Mouse (Mus musculus) c-Kit-positive CD71-positive TER-119-negative erythroid progenitor cells, embryonic 14.5 days (primary cell): ENCODE data around the gene Dixdc1.

Source experiments
- DNase-seq: peaks from one replicate; pipeline ENCODE4 v3.0.0-alpha.2; 2013; ENCODE audit warnings: low read depth

Gene Dixdc1

DNA sequence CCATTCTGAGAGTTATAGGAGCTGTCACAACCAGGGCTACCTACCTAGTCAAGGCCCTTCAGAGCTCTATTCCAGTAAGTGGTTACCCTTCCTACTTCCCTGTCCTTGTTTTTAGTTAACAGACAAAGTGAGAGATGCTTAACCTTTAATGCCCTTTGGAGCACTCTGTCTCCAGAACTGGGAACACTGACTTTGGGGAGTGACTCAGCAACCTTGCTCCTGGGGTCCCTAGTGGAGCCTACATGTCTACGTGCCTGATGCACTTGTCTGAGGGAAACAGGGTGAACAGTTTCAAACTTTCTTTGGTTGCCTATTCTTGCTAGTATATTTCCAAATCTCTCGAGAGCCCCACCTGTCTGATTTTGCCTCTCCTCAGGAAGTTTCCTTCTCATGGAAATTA is 3.4 kb upstream of the Dixdc1 start:
- DNase-seq, result no peak

DNA sequence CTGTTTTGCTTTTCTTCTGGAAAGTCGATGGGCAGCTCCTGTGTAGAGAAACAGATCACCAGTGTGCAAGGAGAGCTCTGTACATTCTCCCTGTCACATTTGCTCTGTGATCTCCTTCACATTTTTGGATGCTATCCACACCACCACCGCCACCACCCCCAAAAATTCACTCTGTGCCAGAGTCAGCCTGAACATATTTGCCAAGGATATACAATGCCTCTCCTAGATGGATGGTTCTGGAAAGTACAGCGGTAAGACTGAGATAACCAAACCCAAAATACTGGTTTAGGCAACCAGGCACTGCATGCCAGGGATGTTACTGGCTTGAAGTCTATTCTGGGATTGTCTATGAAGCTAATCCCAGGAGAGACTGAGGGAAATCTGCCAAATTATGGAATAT is 2.9 kb upstream of the Dixdc1 start:
- no peak for DNase-seq

DNA sequence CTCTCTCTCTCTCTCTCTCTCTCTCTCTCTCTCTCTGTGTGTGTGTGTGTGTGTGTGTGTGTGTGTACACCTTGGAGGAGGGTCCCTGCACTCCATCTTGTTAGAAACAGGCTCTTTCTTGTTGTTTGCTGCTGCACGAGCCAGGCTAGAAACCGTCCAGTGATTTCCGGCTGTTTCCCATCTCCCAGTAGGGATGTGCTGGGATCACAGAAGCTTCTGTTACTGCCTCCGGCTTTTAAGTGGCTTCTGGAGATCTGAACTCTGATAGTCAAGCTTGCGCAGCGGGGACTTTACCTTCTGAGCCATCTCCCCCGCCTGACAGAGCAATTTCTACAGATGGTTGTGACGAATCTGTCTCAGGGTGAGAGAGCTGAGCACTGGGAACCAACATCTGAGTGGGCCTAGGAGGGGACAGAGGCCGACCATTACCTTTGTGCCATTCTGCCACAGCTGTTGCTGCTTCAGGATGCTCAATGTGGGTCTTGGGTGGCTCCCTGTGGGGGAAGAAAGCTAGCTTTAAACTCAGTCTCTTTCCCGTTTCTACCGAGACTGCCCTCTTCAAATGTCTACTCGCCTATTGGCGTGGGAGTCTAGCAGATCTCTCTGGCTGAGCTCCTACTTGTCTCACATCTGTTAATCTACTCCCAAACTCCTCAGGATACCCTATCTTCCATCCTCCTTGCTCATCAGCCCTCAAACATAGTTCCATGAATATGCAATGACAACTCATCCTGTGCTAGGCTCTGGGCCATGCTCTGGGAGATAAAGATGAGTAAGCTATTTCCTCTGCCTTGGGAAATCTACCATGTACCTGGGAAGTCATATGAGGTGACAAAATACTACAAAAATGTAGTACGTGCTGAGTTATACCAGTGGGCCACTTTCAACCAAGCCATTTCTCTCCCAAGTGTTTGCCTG is 1.8 kb upstream of the Dixdc1 start:
- no peak for DNase-seq

DNA sequence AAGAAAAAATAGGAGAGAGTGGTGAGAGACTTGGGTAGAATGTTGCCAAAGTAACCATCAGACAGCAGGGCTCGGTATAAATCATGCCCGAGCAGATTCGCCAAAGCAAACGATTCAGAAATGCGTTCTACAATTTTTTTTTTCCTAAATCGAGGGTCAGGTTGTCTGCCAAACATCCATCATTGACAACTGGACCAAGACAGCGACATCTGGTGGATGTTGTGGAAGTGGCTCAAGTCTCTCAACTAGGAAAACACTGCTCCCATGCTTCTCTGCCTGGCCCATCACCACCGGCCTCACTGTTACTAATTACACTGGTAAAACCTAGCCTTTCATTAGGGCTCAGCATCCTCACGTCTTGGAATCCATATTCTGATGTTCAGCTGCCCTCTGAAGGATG is 4.3 kb downstream of the Dixdc1 start:
- DNase-seq, result peak; percentile 34

DNA sequence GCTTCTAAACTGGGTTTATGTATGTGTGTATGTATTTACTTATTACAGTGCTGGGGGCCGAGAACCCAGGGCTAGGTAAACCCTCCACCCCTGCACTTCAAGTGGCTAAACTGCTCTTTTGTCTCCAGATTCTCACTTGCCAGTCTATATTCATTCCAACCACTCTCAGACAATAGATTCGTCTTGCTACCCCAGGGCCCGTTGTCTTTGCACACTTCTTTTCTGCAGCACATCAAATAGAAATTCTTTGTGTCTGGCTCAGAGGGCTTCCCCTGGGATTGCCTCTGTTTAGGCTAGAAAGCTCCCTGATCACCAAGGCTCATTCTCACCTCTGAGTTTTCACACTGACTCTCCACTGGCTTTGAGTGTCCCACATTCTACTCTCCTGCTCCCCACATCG is 6.8 kb downstream of the Dixdc1 start:
- no peak for DNase-seq

DNA sequence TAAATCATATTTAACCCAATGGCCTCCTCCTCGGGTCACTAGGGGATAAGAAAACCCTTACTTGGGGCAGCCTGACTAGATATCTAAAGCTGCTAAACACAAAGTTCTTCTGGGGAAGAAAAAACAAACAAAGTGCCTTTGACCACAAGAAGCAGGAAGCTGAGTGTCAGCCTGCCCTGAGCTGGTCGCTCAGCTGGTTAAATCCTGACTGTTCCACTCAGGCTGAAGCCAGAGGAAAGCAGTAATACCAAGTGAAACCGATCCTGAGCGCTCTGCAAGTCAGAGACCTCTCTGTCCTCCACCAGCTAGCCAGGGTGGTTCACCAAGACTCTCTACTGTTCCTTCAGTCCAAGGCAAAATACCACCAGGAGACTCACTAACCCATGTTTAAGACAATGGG is 9.7 kb downstream of the Dixdc1 start:
- no peak for DNase-seq

DNA sequence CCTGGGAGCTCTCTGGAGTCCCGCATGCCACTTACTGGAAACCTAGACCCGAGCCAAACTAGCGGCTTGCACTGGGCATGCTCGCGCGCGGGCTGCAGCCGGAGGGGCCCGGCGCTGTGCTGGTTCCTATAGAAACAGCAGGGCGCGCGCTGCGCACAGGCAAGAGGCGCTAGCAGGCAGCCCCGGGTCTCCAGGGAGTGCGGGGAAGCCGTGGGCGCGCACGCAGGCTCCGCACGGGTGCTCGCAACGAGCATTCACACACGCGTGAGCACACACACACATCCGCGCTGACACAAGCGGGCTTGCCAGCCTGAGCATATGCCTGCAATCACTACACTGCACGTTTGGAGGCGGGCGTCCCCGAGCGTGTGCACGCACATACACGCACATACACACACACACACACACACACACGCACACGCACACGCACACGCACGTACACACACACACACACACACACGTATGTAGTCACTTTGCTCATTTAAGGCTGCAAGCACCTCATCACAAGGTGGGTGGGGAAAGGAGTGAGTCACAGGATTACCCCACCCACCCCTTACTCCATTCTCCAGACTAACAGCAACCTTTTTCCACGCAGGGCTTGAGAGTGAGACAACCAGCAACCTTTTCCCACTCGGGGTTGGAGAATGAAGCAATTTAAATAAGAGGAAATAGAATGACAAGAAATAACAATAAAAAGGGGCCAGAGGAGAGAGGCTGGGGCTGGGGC is 11.2 kb downstream of the Dixdc1 start:
- no peak for DNase-seq

DNA sequence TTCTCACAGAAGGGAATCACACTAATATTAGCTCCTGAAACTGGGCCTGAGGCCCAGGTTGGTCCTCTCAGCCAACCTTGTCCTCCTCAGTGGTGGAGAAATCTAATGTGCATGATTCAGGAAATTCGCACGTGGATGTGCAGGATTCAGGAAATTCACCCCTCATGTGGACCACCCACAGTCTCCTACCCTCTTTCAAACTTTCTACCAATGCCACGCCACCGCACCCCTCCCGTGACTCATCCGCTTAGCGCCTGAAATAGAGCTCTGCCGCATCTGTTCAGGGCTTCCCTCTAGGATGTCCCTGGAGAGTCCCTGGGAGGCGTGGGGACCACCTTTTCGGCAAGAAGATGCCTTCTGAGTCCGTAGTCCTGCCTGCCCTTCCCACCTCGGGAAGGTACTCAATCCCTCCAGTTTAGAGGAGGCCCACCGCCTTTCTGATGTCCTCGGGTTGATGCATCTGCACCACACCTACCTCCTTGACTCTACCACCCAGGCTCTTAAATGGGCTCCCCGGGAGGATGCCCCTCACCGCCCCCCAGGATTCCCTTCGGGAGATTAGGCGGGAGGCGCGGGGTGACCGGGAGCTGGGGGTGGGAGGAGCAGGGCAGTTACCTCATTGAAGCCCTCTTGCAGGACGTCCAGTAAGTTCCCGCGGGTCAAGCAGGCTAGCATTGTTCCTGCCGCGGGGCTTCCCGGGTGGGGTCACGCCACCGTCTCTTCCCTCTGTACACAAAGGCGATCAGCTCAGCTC is 12.0 kb downstream of the Dixdc1 start:
- no peak for DNase-seq

DNA sequence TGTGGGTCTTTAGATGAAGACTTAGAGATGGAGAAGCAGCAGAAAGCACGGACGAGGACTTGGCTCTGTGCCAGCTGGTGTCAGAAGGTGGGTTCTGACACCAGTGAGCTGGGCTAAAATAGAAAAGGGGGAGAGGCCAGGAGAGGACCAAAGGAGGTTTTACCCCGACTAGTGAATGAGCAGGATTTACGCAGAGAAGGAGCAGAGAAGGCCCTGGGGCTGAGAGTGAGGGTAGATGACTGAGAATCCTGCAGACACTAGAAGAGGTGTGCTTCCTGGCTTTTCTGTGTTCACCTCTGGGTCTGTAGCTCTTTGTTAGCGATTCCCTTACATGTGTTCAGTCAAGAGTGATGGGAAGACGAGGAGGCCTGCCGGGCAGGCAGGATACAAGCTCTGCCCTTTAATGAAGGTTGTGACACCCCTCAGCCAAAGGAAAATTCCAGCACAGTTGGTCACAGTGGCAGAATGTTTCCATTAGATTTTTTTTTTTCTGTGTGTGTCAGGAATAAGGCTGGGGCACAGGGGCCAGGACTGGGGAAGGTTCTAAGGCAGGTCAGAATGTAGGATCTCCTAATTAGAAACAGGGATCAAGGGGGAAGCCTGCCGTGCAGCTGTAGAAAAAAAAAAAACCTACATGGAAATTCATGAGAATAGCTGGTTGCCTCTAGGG is 13.3 kb downstream of the Dixdc1 start:
- no peak for DNase-seq

DNA sequence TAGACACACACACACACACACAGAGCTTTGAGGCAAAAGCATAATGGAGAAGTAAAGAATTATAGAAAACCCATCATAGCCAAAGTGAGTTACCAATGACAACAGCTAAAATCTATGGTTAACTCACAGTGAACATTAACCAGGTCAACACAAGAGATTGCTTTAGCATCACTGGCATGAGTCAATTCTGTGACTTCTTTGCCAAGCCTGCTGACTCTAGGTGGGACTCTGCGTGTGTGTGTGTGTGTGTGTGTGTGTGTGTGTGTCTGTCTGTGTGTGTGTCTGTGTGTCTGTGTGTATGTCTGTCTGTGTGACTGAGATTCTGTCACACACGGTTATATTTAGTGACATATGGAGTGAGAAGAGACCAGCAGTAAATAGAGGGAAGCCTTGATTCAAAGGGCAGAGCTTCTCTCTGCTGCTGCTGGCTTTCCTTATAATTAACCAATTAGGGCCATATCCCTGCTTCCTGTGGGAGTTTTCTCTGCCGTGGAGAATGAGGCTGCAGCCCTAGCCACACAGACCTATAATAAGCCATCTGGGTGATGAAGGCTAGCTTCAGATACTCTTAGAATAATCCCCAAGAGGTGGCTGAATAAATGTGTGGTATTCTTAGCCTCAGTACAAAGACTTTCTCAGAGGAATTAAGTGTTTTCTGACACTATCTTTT is 14.5 kb downstream of the Dixdc1 start:
- no peak for DNase-seq

DNA sequence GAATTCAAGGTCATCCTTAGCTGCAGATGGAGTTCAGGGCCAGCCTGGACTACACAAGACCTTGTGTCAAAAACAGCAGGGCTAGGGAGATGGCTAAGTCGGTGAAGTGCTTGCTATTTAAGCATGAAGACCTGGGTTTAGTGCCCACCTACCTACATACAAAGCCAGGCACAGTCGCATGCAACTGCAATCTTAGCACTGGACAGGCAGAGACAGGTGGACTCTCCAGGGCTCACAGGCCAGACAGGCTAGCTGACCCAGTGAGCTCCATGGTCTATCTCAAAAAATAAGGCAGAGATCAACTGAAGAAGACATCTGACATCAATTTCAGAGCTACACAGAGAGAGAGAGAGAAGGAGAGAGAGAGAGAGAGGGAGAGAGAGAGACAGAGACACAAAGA is 15.2 kb downstream of the Dixdc1 start:
- DNase-seq, result no peak

DNA sequence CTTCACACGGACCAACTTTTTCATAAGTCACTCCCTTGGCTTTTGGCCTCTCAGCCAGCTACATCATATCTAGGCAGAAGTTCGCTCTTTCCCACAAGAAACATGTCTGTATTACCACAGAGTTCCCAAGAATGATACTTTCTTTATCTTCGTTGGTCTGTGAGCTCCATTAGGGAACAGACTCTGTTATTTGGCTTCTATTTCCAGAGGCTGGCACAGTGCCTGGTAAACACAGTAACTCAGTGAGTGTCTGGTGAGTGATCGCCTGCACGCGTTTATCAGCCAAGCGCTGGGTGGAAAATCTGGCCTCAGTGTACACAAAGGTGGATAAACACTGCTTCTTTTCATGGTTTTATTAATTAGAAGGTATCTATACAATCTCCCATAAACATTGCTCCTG is 15.9 kb downstream of the Dixdc1 start:
- no peak for DNase-seq

DNA sequence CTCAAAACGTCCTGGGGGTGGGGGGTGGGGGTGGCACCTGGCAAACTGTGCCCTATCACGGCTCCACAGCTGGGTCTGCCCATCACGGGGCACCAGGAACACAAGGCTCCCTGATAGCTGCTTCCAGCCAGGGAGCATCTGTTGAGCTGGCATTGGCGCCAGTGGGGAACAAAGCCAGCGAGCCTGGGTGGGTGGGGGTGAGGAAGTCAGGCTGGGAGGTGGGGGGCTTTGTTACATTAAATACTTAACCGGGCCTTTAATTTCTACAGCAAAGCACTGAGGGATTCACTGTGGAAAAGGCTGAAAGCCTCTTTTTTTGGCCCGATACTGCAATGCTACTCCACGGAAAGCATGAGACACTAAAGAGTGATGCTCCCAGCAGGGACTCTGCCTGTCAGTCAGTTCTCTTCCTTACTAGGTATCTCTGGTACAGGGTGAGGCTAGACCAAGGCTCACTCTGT is 16.8 kb downstream of the Dixdc1 start:
- no peak for DNase-seq

DNA sequence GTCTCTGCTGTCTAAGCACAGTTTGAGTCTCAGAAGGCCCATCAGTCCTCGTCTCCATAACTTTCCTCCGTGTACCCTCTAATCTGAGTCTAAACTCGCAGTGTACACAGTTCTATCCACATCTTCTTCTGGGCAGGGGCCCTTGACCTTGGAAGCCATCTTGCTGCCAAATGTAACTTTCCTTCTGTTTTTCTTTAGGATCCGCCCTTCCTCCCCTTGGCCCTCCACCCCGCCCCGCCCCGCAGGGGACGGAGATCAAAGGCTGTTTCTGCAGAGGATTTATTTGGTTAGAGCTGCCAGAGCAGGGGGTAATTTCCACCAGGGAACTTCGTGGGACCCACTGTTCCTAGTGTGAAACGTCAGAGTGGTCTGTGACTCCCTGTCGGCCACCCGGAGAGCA is 18.3 kb downstream of the Dixdc1 start:
- no peak for DNase-seq

DNA sequence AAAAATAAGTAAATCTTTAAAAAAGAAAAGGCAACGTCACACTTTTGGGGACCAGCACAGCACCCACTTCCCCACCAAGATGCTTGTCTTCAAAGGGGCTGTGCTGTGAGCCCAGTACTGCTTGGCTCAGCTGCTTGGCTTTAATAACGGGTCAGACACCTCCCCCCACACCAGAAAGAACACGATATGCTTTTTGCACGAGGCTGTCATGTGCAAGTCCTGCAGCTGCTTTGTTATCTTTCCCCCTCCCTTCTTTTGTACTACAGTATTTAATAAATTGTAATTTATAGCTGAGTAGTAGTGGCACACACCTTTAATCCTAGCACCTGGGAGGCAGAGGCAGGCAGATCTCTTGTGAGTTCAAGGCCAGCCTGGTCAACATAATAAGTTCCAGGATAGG is 20.4 kb downstream of the Dixdc1 start:
- DNase-seq, result no peak

DNA sequence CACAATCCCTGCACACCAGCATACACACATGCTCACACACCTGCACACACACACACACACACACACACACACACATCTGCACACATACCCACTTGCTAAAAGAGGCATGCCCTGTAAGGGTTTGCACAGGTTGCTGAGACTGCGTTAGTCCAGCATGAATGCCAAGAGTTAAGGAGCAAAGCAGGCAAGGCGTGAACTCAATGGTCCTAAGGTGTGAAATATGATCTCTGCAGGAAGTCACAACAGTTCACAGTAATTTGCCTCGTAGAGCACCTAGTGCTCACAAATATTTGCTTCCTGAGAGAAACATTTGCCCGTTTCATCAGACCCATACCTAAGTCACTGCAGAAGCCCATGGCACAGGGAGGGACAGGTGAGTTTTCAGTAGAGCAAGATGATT is 25.1 kb downstream of the Dixdc1 start:
- no peak for DNase-seq

DNA sequence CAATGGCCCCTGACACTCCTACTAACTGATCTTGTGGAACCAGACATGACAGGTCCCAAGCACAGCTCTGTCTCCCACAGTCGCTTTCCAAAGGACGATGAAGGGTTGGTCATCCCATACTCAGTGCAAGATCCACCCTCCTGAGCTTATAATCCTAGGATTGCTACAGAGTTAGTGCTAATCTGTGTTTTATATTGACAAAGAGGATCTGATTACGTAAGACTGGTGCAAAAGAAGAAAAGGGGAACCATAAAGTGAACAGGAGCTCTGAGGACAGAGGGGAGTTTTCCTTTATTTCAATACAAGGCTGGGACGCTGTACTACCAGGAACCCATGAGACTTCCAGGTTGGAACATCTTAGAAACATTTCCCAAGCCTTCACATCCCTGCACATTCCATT is 28.0 kb downstream of the Dixdc1 start:
- DNase-seq, result no peak

DNA sequence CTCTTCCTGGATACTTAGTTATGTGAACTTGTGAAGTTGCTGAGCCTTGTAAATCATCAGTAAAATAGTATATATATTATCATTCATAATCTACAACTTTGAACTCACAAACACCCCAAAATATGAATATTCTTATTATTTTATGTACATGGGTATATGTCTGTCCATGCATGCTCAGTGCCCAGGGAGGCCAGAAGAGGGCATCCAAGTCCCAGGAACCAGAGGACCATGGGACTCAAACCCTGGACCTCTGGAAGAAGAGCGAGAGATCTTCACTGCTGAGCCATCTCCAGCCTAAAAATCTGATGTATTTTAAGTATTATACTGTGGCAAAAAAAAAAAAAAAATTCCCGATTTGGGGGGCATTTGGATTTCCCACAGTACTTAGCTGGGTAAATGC is 30.2 kb downstream of the Dixdc1 start:
- DNase-seq, result no peak

DNA sequence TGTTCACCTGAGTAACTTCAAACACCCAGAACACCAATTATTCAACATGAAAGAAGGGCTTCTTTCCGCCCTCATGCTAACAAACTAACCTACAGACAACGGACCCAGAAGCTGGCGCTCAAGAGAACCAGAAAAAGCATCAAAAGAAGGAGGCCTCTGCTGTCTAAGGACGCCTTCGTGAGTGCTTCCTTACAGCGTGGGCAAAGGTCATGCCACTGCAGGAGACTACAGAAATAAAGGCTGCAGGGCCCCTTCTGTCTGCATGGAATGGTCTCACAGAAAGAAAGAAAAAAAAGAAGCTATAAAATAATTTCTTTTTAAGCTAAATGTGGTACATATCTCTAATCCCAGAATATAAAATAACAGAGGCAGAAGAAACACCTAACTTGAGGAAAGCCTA is 34.4 kb downstream of the Dixdc1 start:
- DNase-seq, result no peak

DNA sequence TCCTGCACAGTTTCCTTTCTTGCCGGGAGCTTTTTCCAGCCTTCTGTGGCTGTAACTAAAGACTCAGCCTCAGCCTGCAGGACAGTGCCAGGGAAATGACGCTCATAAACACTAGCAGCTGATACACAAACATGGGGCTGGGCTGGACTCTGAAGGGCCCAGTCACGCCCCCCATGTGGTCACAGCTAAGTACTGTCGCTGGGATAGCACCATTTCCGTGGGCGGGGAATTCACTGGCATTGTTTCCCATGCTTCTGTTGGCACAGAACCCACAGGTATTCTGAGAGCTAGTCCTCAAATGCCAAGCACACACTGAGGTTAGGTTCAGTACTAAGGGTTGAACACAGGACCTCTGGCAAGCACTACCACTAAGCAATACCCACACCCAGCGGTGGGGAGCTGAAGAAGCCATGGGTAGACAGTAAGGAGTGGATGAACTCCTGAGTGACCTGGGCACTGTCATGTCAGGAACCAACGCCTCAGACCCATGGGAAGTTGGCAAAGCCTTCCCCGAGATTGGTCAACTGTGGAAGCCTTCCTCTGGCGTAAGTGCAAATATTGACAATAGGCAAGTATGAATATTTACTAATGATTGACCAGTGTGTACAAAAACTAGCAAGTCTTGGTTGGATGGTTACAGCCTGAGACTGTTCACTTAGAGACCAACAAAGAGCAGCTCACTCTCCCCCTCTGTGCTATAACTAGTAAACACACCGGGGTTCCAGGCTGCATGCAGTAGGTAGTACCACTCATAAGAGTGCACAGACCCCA is 38.2 kb downstream of the Dixdc1 start:
- no peak for DNase-seq
